Mouse (Mus musculus): ENCODE data around the gene Rab22a.
"Not testable (repeated sequence)": the region's sequence is repeated elsewhere in the genome, so short reads cannot be mapped to it uniquely, and the experiment has no call there.

The Rab22a gene

GRCm38 (mm10) chr2:173659057-173659925 is at the start of gene Rab22a:
Gene Rab22a, plus strand, starts transcription at chr2:173659760.
- DNase-seq: peak; percentile 98

- no peak for DNase-seq
These were observed 44.0 kb upstream of the Rab22a start for GRCm38 (mm10) chr2:173615378-173616081.

GRCm38 (mm10) chr2:173616156-173616555 is 43.4 kb upstream of the Rab22a start:
- no peak for DNase-seq

- DNase-seq: no peak
These were observed 40.4 kb upstream of the Rab22a start for GRCm38 (mm10) chr2:173619132-173619531.

GRCm38 (mm10) chr2:173620645-173621044 is 38.9 kb upstream of the Rab22a start:
- DNase-seq: no peak

- DNase-seq: no peak
These were observed 37.4 kb upstream of the Rab22a start for GRCm38 (mm10) chr2:173622173-173622601.

- no peak for DNase-seq
These were observed 34.9 kb upstream of the Rab22a start for GRCm38 (mm10) chr2:173624667-173625066.

GRCm38 (mm10) chr2:173625786-173626185 is 33.8 kb upstream of the Rab22a start:
- DNase-seq: no peak

- not testable (repeated sequence) for DNase-seq
These were observed 25.5 kb upstream of the Rab22a start for GRCm38 (mm10) chr2:173634106-173634505.

GRCm38 (mm10) chr2:173641370-173641769 is 18.2 kb upstream of the Rab22a start:
- DNase-seq: no peak

GRCm38 (mm10) chr2:173642262-173642999 is 17.1 kb upstream of the Rab22a start:
- no peak for DNase-seq

- no peak for DNase-seq
These were observed 12.2 kb upstream of the Rab22a start for GRCm38 (mm10) chr2:173647197-173647911.

- no peak for DNase-seq
These were observed 9.8 kb upstream of the Rab22a start for GRCm38 (mm10) chr2:173649762-173650161.

GRCm38 (mm10) chr2:173653526-173653925 is 6.0 kb upstream of the Rab22a start:
- no peak for DNase-seq

- peak; percentile 69 for DNase-seq
These were observed 1.8 kb upstream of the Rab22a start for GRCm38 (mm10) chr2:173657736-173658135.

GRCm38 (mm10) chr2:173658517-173658916 is 1.0 kb upstream of the Rab22a start:
- DNase-seq: no peak

- DNase-seq: no peak
These were observed 545 bp downstream of the Rab22a start for GRCm38 (mm10) chr2:173659926-173660684.

- DNase-seq: no peak
These were observed 2.8 kb downstream of the Rab22a start for GRCm38 (mm10) chr2:173662255-173662950.

- DNase-seq: no peak
These were observed 5.2 kb downstream of the Rab22a start for GRCm38 (mm10) chr2:173664736-173665135.

- DNase-seq: no peak
These were observed 5.7 kb downstream of the Rab22a start for GRCm38 (mm10) chr2:173665271-173665670.

- DNase-seq: no peak
These were observed 7.3 kb downstream of the Rab22a start for GRCm38 (mm10) chr2:173666876-173667275.

Data from liver (tissue).